ENCODE assay signal across 9 mouse cellular contexts in the genomic region with DNA sequence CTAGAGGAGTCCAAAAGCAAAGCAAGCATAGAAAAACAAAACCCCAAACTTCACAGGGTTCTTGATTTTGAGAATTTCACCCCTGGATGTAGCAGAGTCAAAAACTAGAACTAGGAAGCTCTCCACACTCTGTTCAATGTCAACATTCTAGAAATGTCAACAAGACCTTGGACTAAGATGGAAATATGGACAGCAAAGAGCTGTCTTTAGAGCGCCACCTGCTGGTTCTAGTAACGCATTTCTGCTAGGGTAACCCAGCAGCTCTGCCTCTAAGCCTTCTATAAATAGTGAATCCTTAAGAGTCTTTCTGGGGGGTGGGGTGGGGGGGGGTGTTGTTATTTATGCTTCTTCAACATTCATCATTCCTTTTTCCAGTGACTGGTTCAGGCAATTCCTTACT. TPM values are rescaled to one million over a fixed set of nuclear protein-coding genes. Genes with fewer than 3 reads are reported as not detected.
DNase-seq lines count a peak whose midpoint lies in the region; ATAC-seq and TF ChIP-seq lines count a peak whose summit lies in the region.
"Had no signal": no experiment of that assay in that cellular context is flagged by ENCODE, and none has a peak within 500 bp of the region (broad histone marks: within the 10 kb centered on the region; RNA-seq: fewer than 3 reads in every experiment).

No protein-coding gene starts in this region.

- peak; percentile 81 for DNase-seq in kidney, adult 2 months
- DNase-seq in G1E (ENCODE audit: low spot score): peak; percentile 21
- peak; percentile 71 for DNase-seq in brain, embryonic 14.5 days (ENCODE audit: low read depth)
- DNase-seq in left cerebral cortex, postnatal 25 days (ENCODE audit: low spot score in 2 of 2): peak; percentile 47 to 59
- no peak for DNase-seq in frontal cortex, postnatal 10 days (ENCODE audit: low spot score in 2 of 2)

- 0% methylated on average over 2 of the region's 2 CpGs for WGBS in kidney, adult 2 months
- 1% methylated on average over 2 of the region's 2 CpGs for WGBS in kidney, embryonic 16.5 days

- H3K4me2 ChIP-seq in kidney, embryonic 16.5 days (replicated peaks; ENCODE audit: low read depth, low read length): no peak overlapping the region
- H3K4me2 ChIP-seq: midbrain, embryonic 12.5 days had no signal

- no peak overlapping the region for H3K9ac ChIP-seq in kidney, embryonic 16.5 days (replicated peaks; ENCODE audit: low read length)
- H3K9ac ChIP-seq: midbrain, embryonic 12.5 days had no signal

- intact Hi-C loops in left cerebral cortex, postnatal 25 days (cut with DNase I): loop anchor here (5.0 to 10.0 kb wide), 3 partner anchors 68 to 390 kb away; no protein-coding TSS in a partner anchor

- no peak overlapping the region for H3K4me3 ChIP-seq in kidney, adult 2 months (ENCODE audit: insufficient read depth, low read depth, low read length)
- H3K4me3 ChIP-seq in kidney, embryonic 16.5 days (ENCODE audit: low read length): no peak overlapping the region
- no peak overlapping the region for H3K4me3 ChIP-seq in G1E (ENCODE audit: low read depth, low read length)
- H3K4me3 ChIP-seq: midbrain, embryonic 12.5 days had no signal

- no peak overlapping the region for H3K27ac ChIP-seq in kidney, adult 2 months (ENCODE audit: insufficient read depth, low read depth, low read length)
- no peak overlapping the region for H3K27ac ChIP-seq in kidney, embryonic 16.5 days (ENCODE audit: low read length)
- H3K27ac ChIP-seq: midbrain, embryonic 12.5 days had no signal

- no peaks in the 10 kb centered on the region for H3K9me3 ChIP-seq in kidney, embryonic 16.5 days (ENCODE audit: low read length)
- H3K9me3 ChIP-seq in G1E (replicated peaks): no peaks in the 10 kb centered on the region
- H3K9me3 ChIP-seq: midbrain, embryonic 12.5 days had no signal

- no peaks in the 10 kb centered on the region for H3K36me3 ChIP-seq in kidney, adult 2 months (ENCODE audit: control insufficient read depth, insufficient read depth, low read length)
- no peaks in the 10 kb centered on the region for H3K36me3 ChIP-seq in kidney, embryonic 16.5 days (ENCODE audit: insufficient read depth, low read length)
- no peaks in the 10 kb centered on the region for H3K36me3 ChIP-seq in G1E (replicated peaks)
- H3K36me3 ChIP-seq: midbrain, embryonic 12.5 days had no signal

- ATAC-seq in kidney, embryonic 16.5 days (ENCODE audit: low FRiP score, low TSS enrichment): no peak
- no peak for ATAC-seq in G1E (ENCODE audit: extremely low read depth, insufficient number of reproducible peaks, low FRiP score, poor library complexity, severe bottlenecking)
- ATAC-seq in granulocyte monocyte progenitor cell, adult 5-6 weeks (replicated peaks; ENCODE audit: poor library complexity, severe bottlenecking): peak; percentile 35; the same call in 1 of the 2 replicates
- peak; percentile 55; the same call in 1 of the 2 replicates for ATAC-seq in neutrophil, adult 5-6 weeks (ENCODE audit: extremely low read depth, insufficient number of reproducible peaks, low FRiP score, poor library complexity, severe bottlenecking)

- no peaks in the 10 kb centered on the region for H3K4me1 ChIP-seq in kidney, adult 2 months (ENCODE audit: control insufficient read depth, insufficient read depth, low read length)
- 0 out of 2 replicates have a peak, but pooled peaks cover 4% of the 10 kb centered on the region for H3K4me1 ChIP-seq in kidney, embryonic 16.5 days (ENCODE audit: insufficient read depth, low read length)
- H3K4me1 ChIP-seq in G1E (ENCODE audit: insufficient read depth, low read depth, low read length): peaks cover 3% of the 10 kb centered on the region
- H3K4me1 ChIP-seq: midbrain, embryonic 12.5 days had no signal

- peak; percentile 74 for TF ChIP-seq CTCF in kidney, adult 2 months (conservative IDR thresholded peaks at IDR 0.05; ENCODE audit: insufficient read depth, insufficient read length, low read depth, low read length)
- peak; percentile 47 for TF ChIP-seq CTCF in G1E (IDR thresholded peaks at IDR 0.05; ENCODE audit: low read depth, low read length)
- peak; percentile 77; the same call in 1 of the 2 replicates for TF ChIP-seq CTCF in brain, embryonic 14.5 days (IDR thresholded peaks at IDR 0.05; ENCODE audit: borderline replicate concordance, extremely low read depth, insufficient read depth, insufficient read length)

- no peaks in the 10 kb centered on the region for H3K27me3 ChIP-seq in kidney, adult 2 months (replicated peaks; ENCODE audit: control insufficient read depth, insufficient read depth, low read length)
- H3K27me3 ChIP-seq in kidney, embryonic 16.5 days (ENCODE audit: insufficient read depth, low read length): no peaks in the 10 kb centered on the region
- peaks cover 23% of the 10 kb centered on the region; the same call in 1 of the 2 replicates for H3K27me3 ChIP-seq in G1E (ENCODE audit: insufficient read depth, low read length)
- H3K27me3 ChIP-seq: midbrain, embryonic 12.5 days had no signal

- TF ChIP-seq POLR2A in kidney, adult 2 months (IDR thresholded peaks at IDR 0.05; ENCODE audit: low read depth, low read length): no peak
- no peak for TF ChIP-seq POLR2A in brain, embryonic 14.5 days (IDR thresholded peaks at IDR 0.05; ENCODE audit: borderline replicate concordance, extremely low read depth, insufficient read depth, insufficient read length, poor library complexity, severe bottlenecking)

RNA-seq across cellular contexts. Expression of gene Ndel1, which starts 3.2 kb away (rescaled TPM):
- 88.9 and 104 TPM in 2 replicates for polyA plus RNA-seq in kidney, adult 2 months (2012; rRNA removed)
- polyA plus RNA-seq in kidney, embryonic 16.5 days (2015; fragmentation: Nextera tagmentation; extraction: Ambion mirVana): 90.9 and 96.3 TPM in 2 replicates
- total RNA-seq in G1E (2014; fragmentation: Nextera tagmentation) (39.4 and 48.7 TPM in 2 replicates), G1E (2017) (52.3 and 64.3 TPM in 2 replicates)
- polyA plus RNA-seq in G1E (2012): 26.2 and 40.3 TPM in 2 replicates
- polyA plus RNA-seq in brain, embryonic 14.5 days (2012; rRNA removed): 62.4 and 74.0 TPM in 2 replicates
- 18.9 and 24.5 TPM in 2 replicates for total RNA-seq in granulocyte monocyte progenitor cell, adult 5-6 weeks (2014; fragmentation: Nextera tagmentation)
- total RNA-seq in granulocyte monocyte progenitor cell, adult 5-6 weeks (2017): 41.7 and 42.7 TPM in 2 replicates
- total RNA-seq in left cerebral cortex, postnatal 25 days (2021): 100 to 1,000 TPM; 102 to 121 TPM
- 179 and 227 TPM in 2 replicates for total RNA-seq in neutrophil, adult 5-6 weeks (2017)

RNA-seq across cellular contexts. Expression of gene Rnf222, which starts 13.5 kb away (rescaled TPM):
- polyA plus RNA-seq in kidney, adult 2 months (2012; rRNA removed): 0.07 and 0.13 TPM in 2 replicates
- polyA plus RNA-seq in kidney, embryonic 16.5 days (2015; fragmentation: Nextera tagmentation; extraction: Ambion mirVana): 0.05 and 0.17 TPM in 2 replicates
- not detected in 2 replicates for total RNA-seq in G1E (2014; fragmentation: Nextera tagmentation)
- total RNA-seq in G1E (2017): 0.06 and 0.11 TPM in 2 replicates
- polyA plus RNA-seq in G1E (2012): not detected in 2 replicates
- 0.05 and 0.10 TPM in 2 replicates for polyA plus RNA-seq in brain, embryonic 14.5 days (2012; rRNA removed)
- not detected in 2 replicates for total RNA-seq in granulocyte monocyte progenitor cell, adult 5-6 weeks (2014; fragmentation: Nextera tagmentation)
- not detected in 2 replicates for total RNA-seq in granulocyte monocyte progenitor cell, adult 5-6 weeks (2017)
- not detected for total RNA-seq in left cerebral cortex, postnatal 25 days (2021)
- not detected in 2 replicates for total RNA-seq in neutrophil, adult 5-6 weeks (2017)

RNA-seq across cellular contexts. Expression of gene Rpl26, which starts 26.5 kb away (rescaled TPM):
- polyA plus RNA-seq in kidney, adult 2 months (2012; rRNA removed): 1,040 and 1,128 TPM in 2 replicates
- 897 and 905 TPM in 2 replicates for polyA plus RNA-seq in kidney, embryonic 16.5 days (2015; fragmentation: Nextera tagmentation; extraction: Ambion mirVana)
- total RNA-seq in G1E (2014; fragmentation: Nextera tagmentation) (1,627 and 1,719 TPM in 2 replicates), G1E (2017) (4,471 and 4,820 TPM in 2 replicates)
- 273 and 318 TPM in 2 replicates for polyA plus RNA-seq in G1E (2012)
- 2,015 and 2,036 TPM in 2 replicates for polyA plus RNA-seq in brain, embryonic 14.5 days (2012; rRNA removed)
- 5,141 and 5,287 TPM in 2 replicates for total RNA-seq in granulocyte monocyte progenitor cell, adult 5-6 weeks (2014; fragmentation: Nextera tagmentation)
- total RNA-seq in granulocyte monocyte progenitor cell, adult 5-6 weeks (2017): 5,847 and 6,613 TPM in 2 replicates
- 100 to 1,000 TPM; 679 to 691 TPM for total RNA-seq in left cerebral cortex, postnatal 25 days (2021)
- total RNA-seq in neutrophil, adult 5-6 weeks (2017): 2,315 and 2,386 TPM in 2 replicates

RNA-seq across cellular contexts. Expression of gene Odf4, which starts 52.0 kb away (rescaled TPM):
- 0.33 and 0.46 TPM in 2 replicates for polyA plus RNA-seq in kidney, adult 2 months (2012; rRNA removed)
- polyA plus RNA-seq in kidney, embryonic 16.5 days (2015; fragmentation: Nextera tagmentation; extraction: Ambion mirVana): not detected in 2 replicates
- not detected in 2 replicates for total RNA-seq in G1E (2014; fragmentation: Nextera tagmentation)
- total RNA-seq in G1E (2017): not detected in 2 replicates
- polyA plus RNA-seq in G1E (2012): not detected in 2 replicates
- polyA plus RNA-seq in brain, embryonic 14.5 days (2012; rRNA removed): 3.6 and 4.1 TPM in 2 replicates
- not detected in 2 replicates for total RNA-seq in granulocyte monocyte progenitor cell, adult 5-6 weeks (2014; fragmentation: Nextera tagmentation)
- not detected in 2 replicates for total RNA-seq in granulocyte monocyte progenitor cell, adult 5-6 weeks (2017)
- 1 to 10 TPM in 1 of 2 experiments, not detected in 1; 1.7 TPM for total RNA-seq in left cerebral cortex, postnatal 25 days (2021)
- total RNA-seq in neutrophil, adult 5-6 weeks (2017): not detected in 2 replicates

Comparison
In these comparisons a context has a peak if more than half of its experiments do, and no peak if none do; other contexts are left out.
1. DNase-seq: peak in kidney, adult 2 months (single experiment), G1E (single experiment), brain, embryonic 14.5 days (single experiment) and left cerebral cortex, postnatal 25 days (2 of 2); none in frontal cortex, postnatal 10 days (0 of 2).
2. ATAC-seq: peak in granulocyte monocyte progenitor cell, adult 5-6 weeks (single experiment) and neutrophil, adult 5-6 weeks (single experiment); none in kidney, embryonic 16.5 days (single experiment) and G1E (single experiment).
3. Peak in every context shown above with its lines, with median percentiles within 50 percentile points of each other: CTCF ChIP-seq.